Mouse (Mus musculus) cerebellum, adult 2 months (tissue): ENCODE data around the gene Prf1.

Source experiments
- CTCF ChIP-seq: fragments of 200-500 bp; IDR thresholded peaks from 2 replicates; pipeline ENCODE4 v1.5.1; 2011; ENCODE audit warnings: low read depth, mild to moderate bottlenecking, control low read depth, low read length, moderate library complexity, borderline replicate concordance; ENCODE audit not compliant: insufficient read depth
- POLR2A ChIP-seq: fragments of 200-500 bp; IDR thresholded peaks from 2 replicates; pipeline ENCODE4 v1.6.1; 2011; ENCODE audit warnings: low read length, control low read depth, borderline replicate concordance; ENCODE audit not compliant: insufficient read depth

DNA sequence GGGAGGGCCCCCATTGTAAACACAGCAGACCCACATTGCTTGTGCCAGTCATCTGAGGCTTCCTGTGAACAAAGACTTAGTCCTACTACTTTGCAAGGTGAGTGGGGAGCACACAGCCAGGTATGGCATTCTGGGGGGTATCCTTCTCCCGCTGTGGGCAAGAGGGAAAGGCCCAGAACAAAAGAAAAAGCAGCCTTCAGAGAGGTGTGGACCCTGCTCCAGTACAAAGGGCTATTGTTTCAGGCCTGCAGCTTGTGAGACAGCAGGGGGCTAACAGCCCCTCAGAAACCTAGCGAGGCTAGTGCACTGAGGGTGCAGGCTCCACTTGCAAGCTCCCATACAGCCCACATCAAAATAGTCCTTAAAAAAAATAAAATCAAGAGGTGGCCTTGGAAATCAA is 47.7 kb upstream of the Prf1 start:
- no peak for TF ChIP-seq CTCF
- no peak for TF ChIP-seq POLR2A
